Mouse (Mus musculus) activated CD4-positive, CD25-positive, alpha-beta regulatory T cell, adult 9 weeks (primary cell): Measurements from ENCODE around the gene Polr1b. TPM values are rescaled to one million over a fixed set of nuclear protein-coding genes. Genes with fewer than 3 reads are reported as not detected.

ENCODE experiments used
- polyA plus RNA-seq: library from polyadenylated mRNA; unstranded; fragments of 100-300 nt; shearing (Covaris generic); gene quantifications from one replicate; pipeline ENCODE4 v1.2.1, GENCODE M21; 2017

The Polr1b gene
- polyA plus RNA-seq, result 35.6 TPM

GRCm38 (mm10) chr2:129100784-129101310 lies at the start of gene Polr1b:
Gene Polr1b (plus strand): TSS chr2:129100995.

GRCm38 (mm10) chr2:129065437-129066282 lies 35.1 kb upstream of the Polr1b start, which contains the start of gene Ttl:
Gene Ttl (plus strand): TSS chr2:129065942.

GRCm38 (mm10) chr2:129129412-129129929 lies 28.7 kb downstream of the Polr1b start, which contains the start of gene Chchd5:
Gene Chchd5 (plus strand): TSS chr2:129129700.

Other genes starting within 250 kb of the Polr1b start
- gene Fbln7, start 238.0 kb upstream of the Polr1b start, polyA plus RNA-seq, result not detected
- gene Zc3h8, start 156.9 kb upstream of the Polr1b start, polyA plus RNA-seq, result 11.5 TPM
- gene Zc3h6, start 133.6 kb upstream of the Polr1b start, polyA plus RNA-seq, result 3.0 TPM
- gene Gm10762, start 133.3 kb upstream of the Polr1b start, polyA plus RNA-seq, result 1.8 TPM
- gene Vinac1, start 52.8 kb upstream of the Polr1b start, polyA plus RNA-seq, result not detected
- 2.8 TPM for gene Ttl, start 35.1 kb upstream of the Polr1b start, polyA plus RNA-seq
- gene Chchd5, start 28.7 kb downstream of the Polr1b start, polyA plus RNA-seq, result 24.4 TPM
- gene Slc20a1, start 97.8 kb downstream of the Polr1b start, polyA plus RNA-seq, result 70.8 TPM
- 4.7 TPM for gene Ckap2l, start 196.2 kb downstream of the Polr1b start, polyA plus RNA-seq
- not detected for gene Il1a, start 209.0 kb downstream of the Polr1b start, polyA plus RNA-seq